Mouse (Mus musculus) embryonic fibroblast, embryonic 13.5 days (primary cell): ENCODE data around the gene Camta1.
A peak's percentile ranks its signal among the peaks of the same experiment; 100 is the strongest.

Source experiments
- CTCF ChIP-seq: IDR thresholded peaks from 2 replicates; pipeline ENCODE4 v1.5.1; 2011; ENCODE audit warnings: mild to moderate bottlenecking, control low read depth, low read length, moderate library complexity, borderline replicate concordance; ENCODE audit not compliant: insufficient read depth
- POLR2A ChIP-seq: IDR thresholded peaks from 2 replicates; pipeline ENCODE4 v1.6.1; 2011; ENCODE audit warnings: low read depth, mild to moderate bottlenecking, control low read depth, low read length, moderate library complexity

- TF ChIP-seq CTCF = 0 out of 2 replicates have a peak, but pooled peaks have one; percentile 4
- TF ChIP-seq POLR2A = no peak
Observed at GRCm38 (mm10) chr4:151893241-151893640, 31.6 kb upstream of the Camta1 start.
